Mouse (Mus musculus) embryo, embryonic 9.5 days (tissue): Measurements from ENCODE around the gene Olfr152.

ENCODE experiments used
- DNase-seq: peaks from one replicate; pipeline ENCODE4 v3.0.0-alpha.2; 2017; ENCODE audit errors: extremely low spot score

The Olfr152 gene

DNA sequence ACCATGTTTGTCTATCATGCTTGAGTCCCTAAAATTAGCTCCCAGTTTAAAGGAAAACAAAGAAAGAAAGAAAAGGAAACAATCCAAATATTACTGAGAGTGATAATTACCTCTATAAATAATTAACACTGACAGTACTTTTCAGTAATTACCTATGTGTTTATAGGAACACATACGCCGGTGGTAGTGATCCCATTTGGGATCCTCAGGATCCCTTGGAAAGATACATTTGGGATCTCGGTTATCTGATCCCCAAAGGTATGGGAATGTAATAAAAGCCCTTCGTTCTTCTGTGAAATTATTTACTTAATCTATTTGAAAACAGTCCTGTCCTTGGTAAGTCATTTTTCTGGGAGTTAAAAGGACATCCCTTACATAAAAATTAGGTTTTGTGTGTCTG, at the start of gene Olfr152:
Olfr152 (plus strand) TSS at position 301 of the 400 bp plus-strand sequence.
- DNase-seq: no peak

DNA sequence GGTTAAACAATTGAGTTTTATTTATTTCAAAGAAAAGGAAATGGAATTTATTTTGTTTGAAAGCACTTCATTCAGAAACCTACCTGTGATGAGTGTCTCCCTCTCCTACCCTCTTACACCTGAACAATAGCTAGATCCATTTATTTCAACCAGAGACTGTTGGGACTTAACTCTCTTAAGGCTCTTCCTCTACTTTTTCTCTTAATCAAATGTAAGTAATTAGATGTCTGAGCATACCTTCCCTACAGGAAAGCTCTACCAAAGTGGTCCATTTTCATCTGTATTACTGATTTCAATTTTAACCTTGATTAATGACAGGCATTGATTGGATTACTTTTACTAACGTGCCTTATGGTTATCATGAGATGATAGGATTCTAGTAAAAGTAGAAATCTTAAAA, 39.4 kb upstream of the Olfr152 start, which contains the start of gene Olfr1138:
Olfr1138 (minus strand) TSS at position 101 of the 400 bp plus-strand sequence.
- no peak for DNase-seq

DNA sequence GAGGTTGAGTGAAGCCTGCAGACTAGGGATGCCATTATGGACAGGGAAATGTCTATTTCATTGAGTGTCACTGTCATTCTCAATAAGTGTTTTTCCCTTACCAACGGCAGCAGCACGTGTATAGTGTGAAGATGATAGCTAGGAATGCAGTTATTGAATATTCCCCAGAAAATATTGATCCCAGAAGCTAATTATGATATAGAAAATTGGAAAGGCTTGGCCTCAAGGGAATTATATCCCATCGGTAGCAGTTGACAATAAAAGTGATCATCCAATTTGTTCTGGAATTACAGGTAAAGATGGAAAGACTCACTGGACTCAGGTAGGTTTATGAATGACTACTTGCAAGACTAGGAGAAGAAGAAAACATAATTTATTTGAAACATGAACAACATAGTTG, 35.8 kb upstream of the Olfr152 start, which contains the start of gene Olfr1140:
Olfr1140 (plus strand) TSS at position 301 of the 400 bp plus-strand sequence.
- DNase-seq: no peak

DNA sequence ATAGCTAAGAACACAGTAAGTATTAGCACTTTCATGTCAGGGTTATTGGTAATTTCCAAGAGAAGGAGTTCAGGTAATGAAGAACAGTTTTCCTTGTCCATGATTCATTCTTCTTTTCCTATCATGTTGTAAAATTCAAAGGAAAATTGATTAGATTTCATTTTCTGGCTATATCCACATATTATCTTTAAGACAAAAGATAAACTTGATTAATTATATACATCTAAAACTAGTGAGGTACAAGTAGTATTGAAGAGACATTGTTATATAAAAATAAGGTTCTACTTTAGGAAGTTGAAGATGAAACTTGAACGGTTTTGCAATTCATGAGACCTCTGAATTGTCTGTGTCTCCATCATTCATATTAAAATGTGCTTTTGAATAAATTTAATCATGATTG, 25.4 kb upstream of the Olfr152 start, which contains the start of gene Olfr1141:
Olfr1141 (minus strand) TSS at position 101 of the 400 bp plus-strand sequence.
- no peak for DNase-seq

DNA sequence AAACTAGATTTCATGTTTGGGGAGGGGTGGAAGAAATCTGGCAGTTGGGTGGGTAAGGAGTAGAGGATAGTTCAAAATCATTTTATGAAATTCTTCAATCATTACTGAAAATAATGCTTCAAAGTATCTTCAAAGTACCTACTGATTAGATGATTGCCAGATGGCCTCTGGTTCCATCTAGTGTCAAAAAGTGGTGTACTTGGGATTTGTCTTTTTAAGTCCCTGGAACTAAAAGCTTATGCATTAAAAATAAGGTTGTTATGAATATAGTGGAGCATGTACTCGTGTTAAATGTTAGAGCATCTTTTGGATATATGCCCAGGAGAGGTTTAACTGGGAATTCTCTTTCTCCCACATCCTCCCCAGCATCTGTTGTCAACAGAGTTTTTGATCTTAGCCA, 3.1 kb upstream of the Olfr152 start:
- DNase-seq: no peak

DNA sequence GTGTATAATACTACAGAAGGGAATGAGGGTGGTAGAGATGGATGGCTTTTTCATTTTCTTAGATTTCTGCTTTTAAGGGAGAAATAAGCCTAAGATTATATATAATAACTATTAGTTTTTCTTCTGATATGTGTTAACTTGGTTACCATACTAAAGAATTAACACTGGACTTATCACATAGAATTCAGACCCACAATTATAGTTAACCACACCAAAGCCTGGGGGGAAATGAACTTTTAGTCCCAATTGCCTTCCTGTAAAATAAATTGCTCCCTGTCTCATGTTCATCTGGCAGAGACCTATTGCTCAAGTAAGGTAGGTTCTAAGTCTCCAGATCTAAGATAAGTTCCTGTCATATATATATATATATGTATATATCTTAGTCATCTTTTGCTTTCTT, 21.0 kb downstream of the Olfr152 start, which contains the start of gene Olfr1143:
Olfr1143 (plus strand) TSS at position 301 of the 400 bp plus-strand sequence.
- DNase-seq: no peak

DNA sequence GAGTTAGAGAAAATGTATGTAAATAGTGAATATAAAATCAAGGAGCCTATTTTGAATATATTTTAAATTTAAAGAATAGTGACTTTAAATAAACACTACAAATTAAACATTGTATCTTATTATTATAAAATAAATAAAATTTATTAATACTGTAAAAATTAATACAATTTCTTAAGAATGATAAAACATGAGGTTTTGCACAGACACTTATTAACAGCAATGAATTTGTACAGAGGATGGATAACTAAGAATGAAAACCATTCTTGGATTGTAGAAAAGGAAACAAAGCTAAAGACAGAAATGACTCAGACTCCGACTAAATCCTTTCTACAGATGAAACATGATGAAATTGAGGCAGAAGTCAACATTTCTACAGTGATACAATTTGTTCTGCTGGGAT, 30.2 kb downstream of the Olfr152 start, which contains the start of gene Olfr1145:
Olfr1145 (plus strand) TSS at position 301 of the 400 bp plus-strand sequence.
- no peak for DNase-seq

DNA sequence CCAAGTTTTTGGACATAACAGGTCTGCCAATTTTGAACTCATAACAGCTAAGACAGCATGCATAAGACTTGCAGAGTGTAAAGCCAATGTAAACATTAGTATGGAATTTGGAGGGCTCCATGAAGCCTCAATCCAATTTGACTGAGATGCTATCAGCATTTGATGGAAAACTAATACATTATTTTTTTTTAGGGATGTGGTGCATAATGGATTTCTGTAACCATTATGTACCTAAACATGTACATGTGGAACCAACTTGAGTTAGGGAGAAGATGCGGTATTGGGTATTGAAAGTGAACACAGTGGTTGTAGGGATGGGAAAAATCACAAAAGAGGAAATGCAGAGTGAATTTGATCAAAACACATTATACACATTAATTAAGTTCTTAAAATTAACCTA, 51.0 kb downstream of the Olfr152 start, which contains the start of gene Olfr1148:
Olfr1148 (plus strand) TSS at position 301 of the 400 bp plus-strand sequence.
- no peak for DNase-seq
